Mouse (Mus musculus) left cerebral cortex, postnatal 4 days (tissue): ENCODE results near the gene Eftud2. TPM values are rescaled to one million over a fixed set of nuclear protein-coding genes. Genes with fewer than 3 reads are reported as not detected.
A peak's percentile ranks its signal among the peaks of the same experiment; 100 is the strongest.

Source experiments
- DNase-seq: peaks from one replicate; pipeline ENCODE4 v3.0.0-alpha.2; 2022
- intact Hi-C: fragments of 180-260 bp; cut with DNase I; formaldehyde crosslinking; loops from one replicate; pipeline ENCODE4 v1.15.1; 2025
- total RNA-seq, 2 experiments: library from RNA; stranded (reverse); gene quantifications; 2 replicates each; pipeline ENCODE4 v1.2.3; 2021

Eftud2 gene
- total RNA-seq = 100 to 1,000 TPM; 113 to 125 TPM

GRCm38 (mm10) chr11:102880585-102881313, at the start of gene Eftud2, which contains the start of gene Ccdc103:
Gene Eftud2, minus strand, starts transcription at chr11:102880985.
Gene Ccdc103, plus strand, starts transcription at chr11:102881204.
- peak; percentile 89 for DNase-seq
- intact Hi-C loops = no loop called here

- DNase-seq = peak; percentile 61
- intact Hi-C loops = no loop called here
Observed at GRCm38 (mm10) chr11:102925351-102925717, 44.5 kb upstream of the Eftud2 start.

- DNase-seq = peak; percentile 98
- intact Hi-C loops = no loop called here
Observed at GRCm38 (mm10) chr11:102924557-102925350, 44.0 kb upstream of the Eftud2 start, which contains the start of gene Kif18b. Gene Kif18b, minus strand, starts transcription at chr11:102925124.

- intact Hi-C loops = no loop called here
- no peak for DNase-seq
Observed at GRCm38 (mm10) chr11:102921491-102921890, 40.7 kb upstream of the Eftud2 start.

GRCm38 (mm10) chr11:102918077-102918476, 37.3 kb upstream of the Eftud2 start:
- no peak for DNase-seq
- intact Hi-C loops = no loop called here

GRCm38 (mm10) chr11:102915380-102915779, 34.6 kb upstream of the Eftud2 start:
- no peak for DNase-seq
- intact Hi-C loops = no loop called here

GRCm38 (mm10) chr11:102911376-102911775, 30.6 kb upstream of the Eftud2 start:
- DNase-seq = no peak
- intact Hi-C loops = no loop called here

GRCm38 (mm10) chr11:102903654-102904053, 22.9 kb upstream of the Eftud2 start:
- no peak for DNase-seq
- intact Hi-C loops = loop anchor here (10.0 kb wide), 1 partner anchor 151 kb away; no protein-coding TSS in a partner anchor

GRCm38 (mm10) chr11:102902107-102902506, 21.3 kb upstream of the Eftud2 start:
- DNase-seq = no peak
- intact Hi-C loops = loop anchor here (10.0 kb wide), 1 partner anchor 153 kb away; no protein-coding TSS in a partner anchor

- no peak for DNase-seq
- intact Hi-C loops = loop anchor here (2.0 to 10.0 kb wide), 2 partner anchors 92 to 154 kb away; no protein-coding TSS in a partner anchor
Observed at GRCm38 (mm10) chr11:102901199-102901598, 20.4 kb upstream of the Eftud2 start.

GRCm38 (mm10) chr11:102900763-102901162, 20.0 kb upstream of the Eftud2 start, which contains the start of gene Gfap:
Gene Gfap, minus strand, starts transcription at chr11:102900912.
- peak; percentile 91 for DNase-seq
- intact Hi-C loops = loop anchor here (2.0 to 10.0 kb wide), 2 partner anchors 92 to 154 kb away; no protein-coding TSS in a partner anchor

GRCm38 (mm10) chr11:102898408-102898807, 17.6 kb upstream of the Eftud2 start:
- DNase-seq = peak; percentile 90
- intact Hi-C loops = no loop called here

- peak; percentile 35 for DNase-seq
- intact Hi-C loops = no loop called here
Observed at GRCm38 (mm10) chr11:102896641-102897040, 15.9 kb upstream of the Eftud2 start.

GRCm38 (mm10) chr11:102895779-102896178, 15.0 kb upstream of the Eftud2 start:
- DNase-seq = no peak
- intact Hi-C loops = no loop called here

- DNase-seq = no peak
- intact Hi-C loops = no loop called here
Observed at GRCm38 (mm10) chr11:102894716-102895115, 13.9 kb upstream of the Eftud2 start.

- DNase-seq = peak; percentile 81
- intact Hi-C loops = loop anchor here (2.0 kb wide), 1 partner anchor 100 kb away; no protein-coding TSS in a partner anchor
Observed at GRCm38 (mm10) chr11:102893015-102893651, 12.3 kb upstream of the Eftud2 start.

- intact Hi-C loops = no loop called here
Observed at GRCm38 (mm10) chr11:102890096-102890495, 9.3 kb upstream of the Eftud2 start.

GRCm38 (mm10) chr11:102888135-102888534, 7.3 kb upstream of the Eftud2 start:
- DNase-seq = no peak
- intact Hi-C loops = no loop called here

More at GRCm38 (mm10) chr11:102890096-102890495, 9.3 kb upstream of the Eftud2 start:
- DNase-seq = no peak

- intact Hi-C loops = no loop called here
- no peak for DNase-seq
Observed at GRCm38 (mm10) chr11:102887433-102887832, 6.6 kb upstream of the Eftud2 start.

GRCm38 (mm10) chr11:102884616-102885219, 3.9 kb upstream of the Eftud2 start, which contains the start of gene Fam187a:
Gene Fam187a, plus strand, starts transcription at chr11:102885169.
- no peak for DNase-seq
- intact Hi-C loops = no loop called here
